Mouse (Mus musculus) E14TG2a.4 (cell line): Measurements from ENCODE around the gene Sgk2.

Source experiments
- CTCF ChIP-seq: conservative IDR thresholded peaks from 2 replicates; pipeline ENCODE4 v1.5.1; 2014; ENCODE audit warnings: low read length
- NANOG ChIP-seq: IDR thresholded peaks from 2 replicates; pipeline ENCODE4 v1.6.1; 2014; ENCODE audit warnings: borderline replicate concordance, low read length, mixed read lengths
- POU5F1 ChIP-seq: IDR thresholded peaks from 2 replicates; pipeline ENCODE4 v1.6.1; 2014; ENCODE audit warnings: low read length, borderline replicate concordance

GRCm38 (mm10) chr2:163052826-163053225 lies 65.7 kb downstream of the Sgk2 start:
- TF ChIP-seq CTCF = no peak
- no peak for TF ChIP-seq NANOG
- no peak for TF ChIP-seq POU5F1
